Mouse (Mus musculus): ENCODE data around the gene BC035947. TPM values are rescaled to one million over a fixed set of nuclear protein-coding genes. Genes with fewer than 3 reads are reported as not detected.
"Not testable (repeated sequence)": the region's sequence is repeated elsewhere in the genome, so short reads cannot be mapped to it uniquely, and the experiment has no call there.

The BC035947 gene
- polyA plus RNA-seq, 1 experiment from 2014 or later = 0.06 TPM

- Histone ChIP-seq H3K4me3 (no peak overlapping the region), H3K27me3 (no peaks in the 10 kb centered on the region), H3K4me2 (no peak overlapping the region), H3K27ac (no peak overlapping the region), H3K9ac (no peak overlapping the region), H3K36me3 (no peaks in the 10 kb centered on the region), H3K4me1 (no peaks in the 10 kb centered on the region), H3K9me3 (no peaks in the 10 kb centered on the region)
- WGBS = 70% methylated on average over 7 of the region's 7 CpGs
- ATAC-seq (ENCODE audit: borderline replicate concordance, extremely low read depth, low FRiP score, low TSS enrichment) = no peak
These were observed 18.7 kb upstream of the BC035947 start for GRCm38 (mm10) chr1:78530500-78531215.

GRCm38 (mm10) chr1:78529011-78529410 lies 17.1 kb upstream of the BC035947 start:
- no peaks in the 10 kb centered on the region for H3K9me3 ChIP-seq
- H3K4me2 ChIP-seq = no peak overlapping the region
- ATAC-seq (ENCODE audit: borderline replicate concordance, extremely low read depth, low FRiP score, low TSS enrichment) = no peak
- H3K4me1 ChIP-seq = no peaks in the 10 kb centered on the region
- no peak overlapping the region for H3K4me3 ChIP-seq
- H3K27me3 ChIP-seq = no peaks in the 10 kb centered on the region
- no peak overlapping the region for H3K27ac ChIP-seq
- 82% methylated on average over 8 of the region's 8 CpGs for WGBS
- H3K36me3 ChIP-seq = no peaks in the 10 kb centered on the region
- H3K9ac ChIP-seq = no peak overlapping the region

- H3K36me3 ChIP-seq = no peaks in the 10 kb centered on the region
- no peak for ATAC-seq (ENCODE audit: borderline replicate concordance, extremely low read depth, low FRiP score, low TSS enrichment)
- H3K27me3 ChIP-seq = no peaks in the 10 kb centered on the region
- no peak overlapping the region for H3K4me3 ChIP-seq
- 90% methylated on average over 3 of the region's 3 CpGs for WGBS
- no peak overlapping the region for H3K4me2 ChIP-seq
- H3K4me1 ChIP-seq = no peaks in the 10 kb centered on the region
- H3K9me3 ChIP-seq = no peaks in the 10 kb centered on the region
- no peak overlapping the region for H3K9ac ChIP-seq
- H3K27ac ChIP-seq = no peak overlapping the region
These were observed 16.4 kb upstream of the BC035947 start for GRCm38 (mm10) chr1:78528356-78528755.

DNA sequence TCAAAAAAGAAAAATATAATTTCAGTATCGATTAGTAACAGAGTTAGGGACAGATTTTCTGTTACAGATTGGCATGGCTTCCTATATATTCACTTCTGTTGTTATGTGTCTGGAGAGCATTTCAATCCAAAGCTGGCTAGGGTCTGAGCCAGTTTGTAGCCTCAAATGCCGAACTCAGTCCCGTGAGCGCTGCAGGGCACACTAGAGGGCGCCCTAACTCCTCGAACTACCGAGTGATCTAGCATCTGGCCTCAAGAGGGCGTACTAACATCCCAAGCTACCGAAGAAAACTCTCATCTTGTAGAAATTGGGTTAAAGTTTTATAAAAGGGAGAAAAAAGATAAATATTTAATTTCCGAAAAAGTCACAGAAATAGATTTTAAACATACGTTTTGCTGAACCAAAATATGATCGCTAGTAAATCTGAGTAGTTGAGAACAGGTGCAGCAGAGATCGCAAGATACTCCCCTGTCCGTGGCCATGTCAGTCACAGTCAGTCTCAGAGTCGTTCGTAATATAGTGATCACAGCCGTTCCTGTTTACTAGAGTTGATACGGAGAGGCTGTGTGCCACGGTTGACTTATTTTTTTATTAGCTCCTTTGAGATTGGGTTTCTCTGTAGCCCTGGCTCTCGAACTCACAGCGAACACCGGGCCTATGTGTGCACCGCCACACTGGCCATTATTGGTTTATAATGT lies 13.4 kb upstream of the BC035947 start:
- Histone ChIP-seq H3K27me3 (no peaks in the 10 kb centered on the region), H3K4me2 (no peak overlapping the region), H3K27ac (no peak overlapping the region), H3K4me1 (no peaks in the 10 kb centered on the region), H3K4me3 (no peak overlapping the region), H3K36me3 (no peaks in the 10 kb centered on the region), H3K9ac (no peak overlapping the region), H3K9me3 (no peaks in the 10 kb centered on the region)
- 46% methylated on average over 23 of the region's 23 CpGs for WGBS
- no peak for ATAC-seq (ENCODE audit: borderline replicate concordance, extremely low read depth, low FRiP score, low TSS enrichment)

GRCm38 (mm10) chr1:78518907-78519306 lies 6.9 kb upstream of the BC035947 start:
- Histone ChIP-seq H3K4me2 (no peak overlapping the region), H3K36me3 (no peaks in the 10 kb centered on the region), H3K9ac (no peak overlapping the region), H3K27me3 (no peaks in the 10 kb centered on the region), H3K9me3 (no peaks in the 10 kb centered on the region), H3K27ac (no peak overlapping the region), H3K4me1 (no peaks in the 10 kb centered on the region), H3K4me3 (no peak overlapping the region)
- no peak for ATAC-seq (ENCODE audit: borderline replicate concordance, extremely low read depth, low FRiP score, low TSS enrichment)
- WGBS = 80% methylated on average over 6 of the region's 7 CpGs

- Histone ChIP-seq H3K4me2 (no peak overlapping the region), H3K4me3 (no peak overlapping the region), H3K27me3 (no peaks in the 10 kb centered on the region), H3K4me1 (no peaks in the 10 kb centered on the region), H3K36me3 (no peaks in the 10 kb centered on the region), H3K9ac (no peak overlapping the region), H3K27ac (no peak overlapping the region), H3K9me3 (no peaks in the 10 kb centered on the region)
- 67% methylated on average over 8 of the region's 8 CpGs for WGBS
- no peak for ATAC-seq (ENCODE audit: borderline replicate concordance, extremely low read depth, low FRiP score, low TSS enrichment)
These were observed 798 bp upstream of the BC035947 start for GRCm38 (mm10) chr1:78512756-78513155.

DNA sequence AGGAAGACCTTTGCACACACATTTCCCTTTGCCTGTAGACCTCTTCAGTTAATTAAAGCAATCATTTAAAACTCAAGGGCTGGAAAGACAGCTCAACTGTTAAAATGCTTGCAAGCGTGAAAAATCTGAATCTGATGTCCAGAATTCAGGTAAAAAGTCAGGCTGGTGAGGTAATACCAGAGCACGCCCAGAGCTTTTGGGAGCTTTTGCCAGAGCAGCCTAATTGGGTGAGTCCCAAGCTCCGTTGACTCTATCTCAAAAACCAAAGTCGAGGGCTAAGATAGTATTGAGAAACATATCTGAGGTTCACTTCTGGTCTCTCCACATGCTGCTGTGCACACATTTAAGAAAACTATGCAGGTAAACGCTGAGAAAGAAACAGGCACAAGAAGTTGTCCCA lies 1.1 kb downstream of the BC035947 start, which contains the start of gene Mogat1:
Mogat1 (plus strand) TSS at position 130 of the 400 bp plus-strand sequence.
- Histone ChIP-seq H3K4me3 (peak within 1 kb of the TSS; percentile 34), H3K9ac (peak within 1 kb of the TSS; percentile 22; the same call in 1 of the 2 replicates), H3K9me3 (no peaks in the 10 kb centered on the region), H3K4me1 (no peaks in the 10 kb centered on the region), H3K27ac (no peak within 1 kb of the TSS), H3K27me3 (no peaks in the 10 kb centered on the region), H3K36me3 (no peaks in the 10 kb centered on the region), H3K4me2 (peak within 1 kb of the TSS; percentile 62)
- 48% methylated on average over 5 of the region's 5 CpGs for WGBS
- no peak for ATAC-seq (ENCODE audit: borderline replicate concordance, extremely low read depth, low FRiP score, low TSS enrichment)

GRCm38 (mm10) chr1:78507137-78507536 lies 4.8 kb downstream of the BC035947 start:
- no peaks in the 10 kb centered on the region for H3K27me3 ChIP-seq
- no peak for ATAC-seq (ENCODE audit: borderline replicate concordance, extremely low read depth, low FRiP score, low TSS enrichment)
- H3K4me3 ChIP-seq = no peak overlapping the region
- no peak overlapping the region for H3K9ac ChIP-seq
- no peak overlapping the region for H3K4me2 ChIP-seq
- H3K27ac ChIP-seq = no peak overlapping the region
- no peaks in the 10 kb centered on the region for H3K36me3 ChIP-seq
- 45% methylated on average over 1 of the region's 1 CpGs for WGBS
- H3K9me3 ChIP-seq = no peaks in the 10 kb centered on the region
- no peaks in the 10 kb centered on the region for H3K4me1 ChIP-seq

- no peaks in the 10 kb centered on the region for H3K9me3 ChIP-seq
- WGBS = 89% methylated on average over 6 of the region's 6 CpGs
- ATAC-seq (ENCODE audit: borderline replicate concordance, extremely low read depth, low FRiP score, low TSS enrichment) = no peak
These were observed 9.4 kb downstream of the BC035947 start for GRCm38 (mm10) chr1:78502527-78502926.

DNA sequence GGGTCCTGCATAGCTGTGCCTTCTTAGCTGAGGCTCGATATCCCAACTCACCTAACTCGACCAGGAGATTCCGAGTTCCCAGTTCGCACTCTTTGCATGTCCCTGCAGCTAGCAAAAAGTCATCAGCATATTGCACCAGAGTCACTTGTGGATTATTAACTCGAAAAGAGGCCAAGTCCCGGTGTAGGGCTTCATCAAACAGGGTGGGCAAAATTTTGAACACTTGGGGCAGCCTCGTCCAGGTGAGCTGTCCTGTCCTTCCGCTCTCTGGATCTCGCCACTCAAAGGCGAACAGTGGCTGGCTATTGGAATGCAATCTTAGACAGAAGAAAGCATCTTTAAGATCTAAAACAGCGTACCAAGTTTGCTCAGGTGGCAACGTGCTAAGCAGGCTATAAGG lies 10.1 kb downstream of the BC035947 start:
- H3K36me3 ChIP-seq; H3K4me3 ChIP-seq; H3K27ac ChIP-seq; H3K4me1 ChIP-seq; H3K27me3 ChIP-seq; H3K4me2 ChIP-seq; H3K9ac ChIP-seq; H3K9me3 ChIP-seq; ATAC-seq (ENCODE audit: borderline replicate concordance, extremely low read depth, low FRiP score, low TSS enrichment): not testable (repeated sequence)
- WGBS = 80% methylated on average over 12 of the region's 12 CpGs

More at GRCm38 (mm10) chr1:78502527-78502926, 9.4 kb downstream of the BC035947 start:
- Histone ChIP-seq H3K36me3 (no peaks in the 10 kb centered on the region), H3K4me3 (no peak overlapping the region), H3K27ac (no peak overlapping the region), H3K27me3 (no peaks in the 10 kb centered on the region), H3K4me1 (no peaks in the 10 kb centered on the region), H3K4me2 (no peak overlapping the region), H3K9ac (no peak overlapping the region)

- Histone ChIP-seq H3K27ac (no peak overlapping the region), H3K9me3 (no peaks in the 10 kb centered on the region), H3K36me3 (no peaks in the 10 kb centered on the region), H3K9ac (no peak overlapping the region), H3K4me3 (no peak overlapping the region), H3K27me3 (no peaks in the 10 kb centered on the region), H3K4me2 (no peak overlapping the region), H3K4me1 (no peaks in the 10 kb centered on the region)
- WGBS = 84% methylated on average over 16 of the region's 16 CpGs
- ATAC-seq (ENCODE audit: borderline replicate concordance, extremely low read depth, low FRiP score, low TSS enrichment) = no peak
These were observed 10.9 kb downstream of the BC035947 start for GRCm38 (mm10) chr1:78501036-78501435.

DNA sequence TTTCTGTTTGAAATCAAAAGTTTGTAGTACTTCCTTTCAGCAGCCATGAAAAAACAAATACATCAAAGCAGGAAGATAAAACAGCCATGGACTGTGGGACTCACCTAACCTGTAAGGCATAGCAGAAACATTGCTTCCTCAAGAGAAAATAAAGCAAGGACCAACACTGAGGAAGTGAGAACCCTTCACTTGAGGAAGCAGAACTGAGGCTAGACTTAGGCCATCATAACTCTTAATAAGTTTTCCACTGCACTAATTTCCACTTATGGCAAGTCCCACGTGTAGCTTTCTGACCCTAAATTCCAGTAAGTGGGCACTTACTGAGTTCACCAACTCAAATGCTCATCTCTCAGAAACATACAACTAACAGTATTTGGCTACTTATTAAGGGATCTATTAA lies 21.8 kb downstream of the BC035947 start:
- no peak for ATAC-seq (ENCODE audit: borderline replicate concordance, extremely low read depth, low FRiP score, low TSS enrichment)
- Histone ChIP-seq H3K9ac (no peak overlapping the region), H3K9me3 (no peaks in the 10 kb centered on the region), H3K36me3 (no peaks in the 10 kb centered on the region), H3K4me3 (no peak overlapping the region), H3K4me2 (no peak overlapping the region; the same call in 1 of the 2 replicates), H3K27ac (no peak overlapping the region), H3K4me1 (peaks cover 23% of the 10 kb centered on the region), H3K27me3 (no peaks in the 10 kb centered on the region)
- WGBS = 59% methylated on average over 1 of the region's 1 CpGs

Data from lung, embryonic 15.5 days (tissue).